Mouse (Mus musculus) ovary, postnatal 36 days (tissue): ENCODE results near the gene Olfr1163.
"Not testable (repeated sequence)": the region's sequence is repeated elsewhere in the genome, so short reads cannot be mapped to it uniquely, and the experiment has no call there.

ENCODE experiments used
- DNase-seq: peaks from one replicate; pipeline ENCODE4 v3.0.0; 2022; ENCODE audit warnings: low spot score, mixed read lengths

The Olfr1163 gene

GRCm38 (mm10) chr2:88071730-88072129 lies at the start of gene Olfr1163:
Olfr1163 (minus strand) TSS chr2:88071830.
- no peak for DNase-seq

GRCm38 (mm10) chr2:88093866-88094265 lies 22.2 kb upstream of the Olfr1163 start, which contains the start of gene Olfr1164:
Olfr1164 (minus strand) TSS chr2:88093966.
- no peak for DNase-seq

GRCm38 (mm10) chr2:88063587-88063986 lies 8.0 kb downstream of the Olfr1163 start:
- DNase-seq: no peak

- no peak for DNase-seq
These were observed 20.6 kb downstream of the Olfr1163 start, which contains the start of gene Olfr1162 for GRCm38 (mm10) chr2:88051029-88051428. Olfr1162 (minus strand) TSS chr2:88051129.

GRCm38 (mm10) chr2:88037599-88037998 lies 34.0 kb downstream of the Olfr1163 start, which contains the start of gene Olfr73:
Olfr73 (minus strand) TSS chr2:88037699.
- DNase-seq: no peak

- DNase-seq: not testable (repeated sequence)
These were observed 49.2 kb downstream of the Olfr1163 start, which contains the start of gene Olfr1161 for GRCm38 (mm10) chr2:88022474-88022873. Olfr1161 (plus strand) TSS chr2:88022774.
